Mouse (Mus musculus) urinary bladder, adult 2 months (tissue): ENCODE results near the gene Wdr63. TPM values are rescaled to one million over a fixed set of nuclear protein-coding genes. Genes with fewer than 3 reads are reported as not detected.

ENCODE experiments used
- DNase-seq: peaks from one replicate; pipeline ENCODE4 v3.0.0; 2022; ENCODE audit warnings: low spot score
- polyA plus RNA-seq: library from polyadenylated mRNA; depleted of rRNA; stranded (reverse); fragments of >200 nt; gene quantifications from 2 replicates; pipeline ENCODE4 v1.2.3, GENCODE M21; 2012

The Wdr63 gene
- polyA plus RNA-seq, 1 experiment: 0.25 TPM

GRCm38 (mm10) chr3:146122125-146122420 lies 14.1 kb upstream of the Wdr63 start:
- no peak for DNase-seq

DNA sequence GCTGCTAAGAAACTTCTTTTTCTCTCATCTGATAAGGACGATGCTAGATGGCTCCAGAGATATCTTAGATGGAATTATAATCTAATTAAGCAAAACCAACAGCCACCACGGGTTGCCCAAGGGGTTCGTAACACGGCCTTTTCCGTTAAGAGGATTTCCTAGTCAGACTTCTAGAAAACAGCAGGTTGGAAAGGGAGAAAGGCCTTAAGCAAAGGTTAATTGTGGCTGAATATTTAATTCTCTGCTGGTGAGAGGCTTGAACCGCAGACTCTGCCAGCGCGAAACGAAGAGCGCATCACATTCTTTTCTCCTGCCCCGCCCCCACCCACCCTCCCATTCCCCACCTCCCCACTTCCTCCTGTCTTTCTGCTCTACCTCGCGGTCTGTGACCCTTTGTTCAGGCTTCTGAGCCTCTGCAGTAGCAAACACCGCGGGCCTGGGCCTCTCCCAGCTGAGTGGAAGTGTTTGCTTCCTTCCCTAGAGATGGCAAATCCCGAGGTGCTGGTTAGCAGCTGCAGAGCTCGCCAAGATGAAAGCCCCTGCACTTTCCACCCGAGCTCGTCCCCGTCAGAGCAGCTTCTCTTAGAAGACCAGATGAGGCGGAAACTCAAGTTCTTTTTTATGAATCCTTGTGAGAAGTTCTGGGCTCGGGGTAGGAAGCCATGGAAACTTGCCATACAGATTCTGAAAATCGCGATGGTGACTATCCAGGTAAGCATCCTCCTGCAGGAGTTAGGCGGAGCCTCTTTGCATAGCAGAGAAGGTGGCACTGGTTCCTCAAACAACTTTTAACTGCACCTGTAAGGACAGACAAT lies 13.6 kb upstream of the Wdr63 start:
- DNase-seq: no peak

DNA sequence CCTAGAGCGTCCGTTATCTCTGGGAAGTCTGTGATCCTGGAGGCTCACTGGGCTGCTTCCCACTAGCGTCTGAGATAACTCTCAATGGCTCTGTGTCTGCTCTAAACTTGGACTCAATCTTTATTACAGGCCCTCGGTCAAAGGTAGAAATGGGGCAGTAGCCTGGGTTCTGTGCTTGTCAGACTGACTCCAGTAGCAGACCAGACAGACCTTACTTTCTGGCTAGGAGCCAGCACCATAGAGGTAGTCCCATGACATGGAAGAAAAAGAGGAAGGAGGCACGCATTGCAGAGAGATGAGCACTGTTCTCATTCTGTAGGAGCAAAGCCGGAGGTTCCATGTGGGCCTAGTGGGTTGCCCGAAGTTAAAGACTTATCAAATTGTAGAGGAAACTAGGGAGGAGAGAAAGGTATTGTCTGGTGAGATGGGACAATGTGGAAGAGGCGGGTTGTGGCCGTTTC lies 10.1 kb upstream of the Wdr63 start:
- no peak for DNase-seq

GRCm38 (mm10) chr3:146117258-146117996 lies 9.5 kb upstream of the Wdr63 start, which contains the start of gene Mcoln3:
TSS of gene Mcoln3 (plus strand) at chr3:146117450.
- DNase-seq: no peak

DNA sequence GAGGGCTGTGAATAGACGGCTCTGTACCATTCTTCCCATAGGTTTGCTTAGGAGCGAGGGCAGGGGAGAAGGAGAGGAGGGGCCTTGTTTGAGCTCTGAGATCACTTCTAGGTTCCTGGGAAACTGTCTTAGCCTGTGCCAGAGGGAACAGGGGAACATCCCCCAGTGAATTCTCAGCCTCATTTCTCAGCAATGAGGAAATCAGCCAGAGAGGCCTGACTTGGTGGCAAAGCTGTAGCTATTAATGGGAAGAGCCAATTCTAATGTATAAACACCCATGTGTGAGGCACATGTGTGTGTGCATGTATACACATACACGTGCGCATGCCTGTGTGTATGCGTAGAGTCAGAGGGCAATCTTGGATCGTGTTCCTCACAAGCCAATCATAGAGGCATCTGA lies 3.0 kb upstream of the Wdr63 start:
- DNase-seq: no peak

DNA sequence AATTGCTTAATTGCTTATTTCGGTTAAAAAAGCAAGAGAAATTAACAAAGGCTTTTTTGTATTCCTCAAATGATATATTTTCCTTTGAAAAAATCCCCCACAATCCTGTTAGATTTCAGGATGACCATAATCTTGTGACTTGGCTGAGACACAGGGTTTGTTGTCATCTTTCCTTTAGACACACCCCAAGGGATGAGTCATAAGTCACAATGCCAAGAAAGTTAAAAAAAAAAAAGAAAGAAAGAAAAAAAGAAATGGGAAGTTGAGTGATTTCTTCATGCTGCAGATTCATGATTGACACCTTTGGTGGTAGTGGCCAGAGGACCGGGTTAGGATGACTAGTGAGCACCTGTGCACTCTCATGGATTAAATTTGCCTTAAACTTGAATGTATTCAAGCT lies 2.4 kb upstream of the Wdr63 start:
- DNase-seq: no peak

- DNase-seq: no peak
Measured at GRCm38 (mm10) chr3:146108945-146109344, 1.0 kb upstream of the Wdr63 start.

GRCm38 (mm10) chr3:146107116-146107849 lies 647 bp downstream of the Wdr63 start:
- no peak for DNase-seq

DNA sequence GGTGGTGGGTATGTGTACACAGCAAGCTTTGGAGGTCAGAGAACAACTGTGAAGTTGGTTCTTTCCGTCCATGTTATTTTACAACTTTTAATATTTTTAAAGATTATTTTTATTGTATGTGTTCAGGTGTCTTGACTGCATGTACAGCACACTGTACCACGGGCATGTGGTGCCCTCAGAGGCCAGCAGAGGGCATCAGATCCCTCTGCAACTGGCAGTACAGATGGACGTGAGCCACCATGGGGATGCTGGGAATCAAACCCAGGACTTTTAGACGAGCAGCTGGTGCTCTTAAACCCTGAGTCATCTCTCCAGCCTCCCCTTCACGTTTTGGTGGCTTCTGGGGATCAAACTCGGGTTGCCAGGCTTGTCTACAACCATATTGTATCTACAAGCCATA lies 5.9 kb downstream of the Wdr63 start:
- no peak for DNase-seq

- DNase-seq: no peak
Measured at GRCm38 (mm10) chr3:146099925-146100324, 8.0 kb downstream of the Wdr63 start.

- DNase-seq: no peak
Measured at GRCm38 (mm10) chr3:146097861-146098260, 10.1 kb downstream of the Wdr63 start.

DNA sequence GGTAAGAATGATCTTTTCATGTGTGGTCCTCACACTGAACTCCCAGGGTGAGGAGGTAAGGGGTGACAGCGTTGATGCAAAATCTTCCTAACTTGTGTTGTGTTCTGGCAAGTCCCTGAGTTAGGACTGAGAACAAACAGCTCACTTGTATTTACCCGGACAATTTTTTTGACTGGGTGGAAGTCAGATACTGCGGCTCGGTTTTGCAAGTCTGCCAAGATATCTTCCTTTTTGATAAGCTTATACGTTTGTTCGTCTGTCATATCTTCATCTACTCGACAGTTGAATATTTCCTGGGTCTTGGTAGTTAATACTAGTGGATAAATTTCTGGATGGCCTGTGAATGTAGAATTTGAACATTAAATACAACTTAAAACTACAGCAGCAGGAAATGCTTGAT lies 10.9 kb downstream of the Wdr63 start:
- no peak for DNase-seq

GRCm38 (mm10) chr3:146095066-146095465 lies 12.9 kb downstream of the Wdr63 start:
- no peak for DNase-seq

DNA sequence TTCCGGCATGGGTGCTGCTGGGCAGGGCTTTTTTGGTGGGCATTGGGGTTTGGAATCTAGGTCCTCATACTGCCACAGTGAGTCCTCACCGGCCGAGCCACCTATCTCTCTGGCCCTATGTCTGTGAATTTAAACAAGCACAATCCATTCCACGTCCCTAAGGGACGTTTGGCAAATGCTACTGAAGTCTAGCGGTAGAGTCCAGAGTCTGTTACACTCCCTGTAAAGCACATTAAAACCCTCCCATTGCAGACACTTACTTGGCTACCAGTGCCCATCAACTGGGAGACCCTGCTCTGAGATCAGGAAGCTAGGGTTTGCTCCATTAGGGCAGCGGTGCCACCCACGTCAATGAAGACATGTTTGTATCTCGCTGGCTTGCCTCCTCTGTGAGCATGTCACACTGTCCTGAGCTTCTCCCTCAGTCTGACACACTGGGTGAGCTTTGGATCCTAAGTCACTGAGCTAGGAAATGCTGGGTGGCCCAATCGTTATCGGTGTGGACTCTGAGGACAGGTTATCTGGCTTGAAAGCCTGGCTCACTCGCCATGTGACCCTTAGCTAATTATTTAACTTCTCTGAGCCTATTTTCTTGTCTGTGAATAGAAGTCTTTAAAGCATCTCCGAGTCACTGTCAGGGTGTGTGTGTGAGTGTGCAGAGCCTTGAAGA lies 16.8 kb downstream of the Wdr63 start:
- DNase-seq: no peak

DNA sequence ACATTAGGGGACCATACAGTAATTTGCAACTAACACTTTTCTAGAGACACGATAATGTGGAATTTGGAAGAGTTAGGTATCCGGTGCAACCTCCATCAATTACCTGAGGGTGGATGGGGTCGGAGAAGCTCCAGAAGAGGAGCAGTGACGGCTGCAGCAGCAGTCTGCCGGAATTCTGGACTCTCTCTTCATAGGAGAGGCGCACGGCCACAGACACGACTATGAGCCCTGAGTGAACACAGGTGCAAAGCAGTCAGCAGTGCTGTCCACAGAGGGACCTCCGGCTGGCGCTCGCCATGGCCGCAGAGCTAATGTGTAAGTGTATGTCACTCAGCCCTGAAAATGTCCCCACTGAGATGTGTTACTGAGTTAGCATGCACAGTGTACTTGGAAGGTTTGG lies 27.7 kb downstream of the Wdr63 start:
- DNase-seq: no peak

GRCm38 (mm10) chr3:146072780-146073179 lies 35.1 kb downstream of the Wdr63 start:
- no peak for DNase-seq

DNA sequence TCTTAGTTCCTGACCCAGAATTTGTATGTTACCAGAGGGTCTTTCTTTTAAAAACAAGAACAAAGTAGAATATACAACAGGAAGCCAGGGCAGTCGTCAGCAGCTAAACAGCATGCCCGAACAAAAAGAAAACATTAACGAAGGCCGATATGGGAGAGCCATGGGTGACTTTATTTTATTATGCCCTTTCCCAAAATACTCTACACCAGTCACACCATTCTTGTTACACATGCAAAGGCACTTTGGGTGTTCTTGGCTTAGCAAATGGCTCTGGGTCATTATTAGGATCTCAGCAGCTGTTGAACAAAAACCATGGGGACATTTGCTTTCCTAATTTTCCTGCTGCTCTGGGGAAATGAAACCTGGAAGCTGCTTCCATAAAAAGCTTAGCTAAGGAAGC lies 38.7 kb downstream of the Wdr63 start:
- DNase-seq: no peak

DNA sequence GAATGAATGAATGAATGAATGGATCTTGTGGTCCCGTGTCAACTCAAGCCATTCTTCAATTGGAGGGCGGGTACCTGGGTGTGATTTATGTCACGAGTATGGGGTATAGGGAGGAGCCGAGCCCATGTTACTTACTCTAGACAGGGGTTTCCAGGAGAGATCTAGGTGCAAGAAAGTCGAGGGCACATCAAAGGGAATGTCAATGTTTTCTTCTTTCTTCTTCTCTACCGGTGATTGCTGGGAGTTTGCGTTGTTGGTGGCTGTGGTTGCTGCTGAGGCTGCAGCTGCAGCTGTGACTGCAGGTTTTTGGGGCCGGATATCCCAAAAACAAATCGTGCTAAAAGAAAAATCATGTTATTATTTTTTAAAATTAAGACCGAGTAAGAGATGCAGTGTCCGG lies 44.8 kb downstream of the Wdr63 start:
- no peak for DNase-seq

DNA sequence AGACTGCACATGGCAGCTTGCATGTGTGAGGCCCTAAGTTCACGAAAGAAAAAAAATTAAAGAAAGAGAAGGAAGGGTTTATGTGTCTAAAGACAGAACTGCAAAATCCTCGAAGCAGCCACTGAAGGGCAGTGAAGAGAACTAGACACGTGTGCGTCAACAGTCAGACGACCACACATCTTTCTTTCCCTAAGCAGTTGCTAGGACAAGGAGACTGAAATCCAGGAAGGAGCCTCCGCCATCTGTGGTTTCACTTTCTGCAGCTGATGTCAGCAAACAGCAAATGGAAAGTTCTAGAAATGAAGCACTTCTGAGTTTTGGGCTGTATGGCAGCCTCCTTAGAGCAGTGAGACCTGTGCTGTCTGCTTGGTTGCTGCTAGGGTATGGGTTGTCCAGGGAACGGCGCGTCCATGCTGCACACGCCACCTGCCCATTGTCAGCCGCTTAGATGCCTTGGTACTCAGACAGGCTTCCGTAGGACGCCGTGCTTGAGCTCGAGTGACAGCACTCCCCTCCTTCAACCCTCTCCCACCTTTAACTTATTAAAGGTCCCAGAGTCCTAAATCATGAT lies 48.5 kb downstream of the Wdr63 start:
- no peak for DNase-seq

- DNase-seq: no peak
Measured at GRCm38 (mm10) chr3:146058263-146058662, 49.7 kb downstream of the Wdr63 start.

GRCm38 (mm10) chr3:146057131-146057530 lies 50.8 kb downstream of the Wdr63 start:
- no peak for DNase-seq

DNA sequence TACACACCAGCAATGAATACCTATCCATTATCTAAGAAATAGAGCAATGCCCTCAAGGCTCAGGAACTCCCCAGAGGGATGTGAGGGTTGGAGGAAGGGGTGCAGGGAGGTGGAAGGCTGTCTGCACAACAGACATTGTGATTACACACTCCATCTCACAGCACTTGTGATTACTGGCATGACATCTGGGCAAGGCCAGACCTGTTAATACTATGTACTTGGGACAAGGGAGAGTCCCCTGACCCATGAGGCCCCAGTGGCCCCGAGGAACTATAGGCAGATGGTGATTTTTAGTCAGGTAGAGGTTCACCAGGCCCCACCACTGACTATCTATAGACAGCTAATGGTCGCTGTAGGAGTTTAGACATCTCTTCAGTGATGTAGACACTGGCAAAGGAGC lies 54.1 kb downstream of the Wdr63 start:
- DNase-seq: no peak
